Mouse (Mus musculus) forebrain, postnatal 0 days (tissue): ENCODE data around the gene Optc. TPM values are rescaled to one million over a fixed set of nuclear protein-coding genes. Genes with fewer than 3 reads are reported as not detected.
A peak's percentile ranks its signal among the peaks of the same experiment; 100 is the strongest.

Experiments used
- ATAC-seq: fragments of 200-750 bp; cut with Nextera tagmentation; 2 replicates; pipeline ENCODE4 v1.8.0; 2017; ENCODE audit warnings: mild to moderate bottlenecking, moderate library complexity
- DNase-seq: peaks from one replicate; pipeline ENCODE4 v3.0.0-alpha.2; 2015
- H3K27ac ChIP-seq: fragments of 300-500 bp; sonication (generic); 2 replicates; pipeline ENCODE4 v1.5.1; 2014; ENCODE audit warnings: low read depth, mild to moderate bottlenecking, antibody characterized with exemption, low read length, moderate library complexity, mixed read lengths
- H3K27me3 ChIP-seq: fragments of 300-500 bp; sonication (generic); 2 replicates; pipeline ENCODE4 v1.6.1; 2014; ENCODE audit warnings: mild to moderate bottlenecking, low read length, mixed read lengths; ENCODE audit not compliant: insufficient read depth
- H3K36me3 ChIP-seq: fragments of 300-500 bp; sonication (generic); 2 replicates; pipeline ENCODE4 v1.6.1; 2014; ENCODE audit warnings: mild to moderate bottlenecking, moderate library complexity; ENCODE audit not compliant: insufficient read depth
- H3K4me1 ChIP-seq: fragments of 300-500 bp; sonication (generic); 2 replicates; pipeline ENCODE4 v1.6.1; 2014; ENCODE audit warnings: antibody characterized with exemption; ENCODE audit not compliant: insufficient read depth
- H3K4me2 ChIP-seq: fragments of 300-500 bp; sonication (generic); 2 replicates; pipeline ENCODE4 v1.6.1; 2014; ENCODE audit warnings: low read depth, mild to moderate bottlenecking, moderate library complexity
- H3K4me3 ChIP-seq: fragments of 300-500 bp; sonication (generic); 2 replicates; pipeline ENCODE4 v1.5.1; 2014; ENCODE audit warnings: low read depth, low read length, mixed read lengths
- H3K9ac ChIP-seq: fragments of 300-500 bp; sonication (generic); 2 replicates; pipeline ENCODE4 v1.6.1; 2014; ENCODE audit warnings: mild to moderate bottlenecking
- H3K9me3 ChIP-seq: fragments of 300-500 bp; sonication (generic); 2 replicates; pipeline ENCODE4 v1.6.1; 2016; ENCODE audit warnings: low read length
- CTCF ChIP-seq: sonication (generic); IDR thresholded peaks from 2 replicates; pipeline ENCODE4 v1.5.1; 2016; ENCODE audit warnings: antibody characterized with exemption, control low read depth, low read depth
- WGBS: fragments of 180-500 bp; shearing (Covaris S2); extraction: QIAGEN DNeasy Blood & Tissue Kit; methylation state at CpG from one replicate; pipeline ENCODE4 v1.1.7; 2014; 5-methylcytosine and 5-hydroxymethylcytosine counted together
- polyA plus RNA-seq: library from polyadenylated mRNA; unstranded; fragments of >200 nt; fragmentation: Nextera tagmentation; extraction: Ambion mirVana; gene quantifications from 2 replicates; pipeline ENCODE4 v1.2.1, GENCODE M21; 2015
- total RNA-seq: library from RNA; depleted of rRNA; stranded (reverse); fragments of >200 nt; gene quantifications from 2 replicates; pipeline ENCODE4 v1.2.3, GENCODE M21; 2014; rRNA removed

Gene Optc
- total RNA-seq (2.9 and 5.1 TPM in 2 replicates), polyA plus RNA-seq (1.8 and 2.4 TPM in 2 replicates)

GRCm38 (mm10) chr1:133907949-133908658 lies at the start of gene Optc:
Gene Optc, minus strand, starts transcription at chr1:133907999.
- Histone ChIP-seq H3K9ac (peak within 1 kb of the TSS; percentile 68), H3K4me1 (peaks cover 17% of the 10 kb centered on the region), H3K4me2 (peak within 1 kb of the TSS; percentile 96), H3K36me3 (no peaks in the 10 kb centered on the region), H3K4me3 (peak within 1 kb of the TSS; percentile 42), H3K27ac (peak within 1 kb of the TSS; percentile 88), H3K9me3 (no peaks in the 10 kb centered on the region), H3K27me3 (peaks cover 4% of the 10 kb centered on the region; the same call in 1 of the 2 replicates)
- 2% methylated on average over 30 of the region's 30 CpGs for WGBS
- no peak for TF ChIP-seq CTCF
- ATAC-seq (peak; percentile 91), DNase-seq (peak; percentile 89)

DNA sequence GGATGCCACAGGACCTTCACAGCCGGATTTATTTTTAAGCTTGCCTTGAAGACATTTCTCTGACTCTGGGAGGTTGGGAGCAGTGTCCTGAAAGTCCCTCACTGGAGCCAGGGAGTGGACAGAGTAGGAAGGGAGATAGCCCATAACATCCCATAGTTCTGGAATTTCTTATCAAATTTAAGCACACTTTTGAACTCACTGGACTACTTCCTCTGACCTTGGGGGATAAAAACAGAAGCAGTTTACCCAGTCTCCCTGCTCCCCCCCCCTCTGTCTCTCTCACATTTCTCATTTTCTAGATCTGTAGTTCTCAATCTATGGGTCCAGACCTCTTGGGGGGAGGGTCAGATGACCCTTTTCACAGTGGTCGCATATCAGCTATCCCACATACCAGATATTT lies 46.2 kb upstream of the Optc start:
- Histone ChIP-seq H3K4me1 (no peaks in the 10 kb centered on the region), H3K27me3 (no peaks in the 10 kb centered on the region), H3K4me2 (no peak overlapping the region), H3K9me3 (no peaks in the 10 kb centered on the region), H3K9ac (no peak overlapping the region), H3K4me3 (no peak overlapping the region), H3K36me3 (no peaks in the 10 kb centered on the region), H3K27ac (no peak overlapping the region)
- no peak for ATAC-seq
- TF ChIP-seq CTCF: no peak
- no peak for DNase-seq
- WGBS: 82% methylated on average over 2 of the region's 2 CpGs

GRCm38 (mm10) chr1:133953261-133953742 lies 45.5 kb upstream of the Optc start:
- 47% methylated on average over 9 of the region's 9 CpGs for WGBS
- Histone ChIP-seq H3K4me3 (no peak overlapping the region), H3K4me2 (no peak overlapping the region), H3K4me1 (no peaks in the 10 kb centered on the region), H3K9ac (no peak overlapping the region), H3K27me3 (no peaks in the 10 kb centered on the region), H3K9me3 (no peaks in the 10 kb centered on the region), H3K36me3 (no peaks in the 10 kb centered on the region), H3K27ac (no peak overlapping the region)
- ATAC-seq (peak; percentile 3; the same call in 1 of the 2 replicates), DNase-seq (peak; percentile 34)
- TF ChIP-seq CTCF: 0 out of 2 replicates have a peak, but pooled peaks have one; percentile 15

- H3K4me2 ChIP-seq: no peak overlapping the region
Measured at GRCm38 (mm10) chr1:133951598-133951997, 43.8 kb upstream of the Optc start.

DNA sequence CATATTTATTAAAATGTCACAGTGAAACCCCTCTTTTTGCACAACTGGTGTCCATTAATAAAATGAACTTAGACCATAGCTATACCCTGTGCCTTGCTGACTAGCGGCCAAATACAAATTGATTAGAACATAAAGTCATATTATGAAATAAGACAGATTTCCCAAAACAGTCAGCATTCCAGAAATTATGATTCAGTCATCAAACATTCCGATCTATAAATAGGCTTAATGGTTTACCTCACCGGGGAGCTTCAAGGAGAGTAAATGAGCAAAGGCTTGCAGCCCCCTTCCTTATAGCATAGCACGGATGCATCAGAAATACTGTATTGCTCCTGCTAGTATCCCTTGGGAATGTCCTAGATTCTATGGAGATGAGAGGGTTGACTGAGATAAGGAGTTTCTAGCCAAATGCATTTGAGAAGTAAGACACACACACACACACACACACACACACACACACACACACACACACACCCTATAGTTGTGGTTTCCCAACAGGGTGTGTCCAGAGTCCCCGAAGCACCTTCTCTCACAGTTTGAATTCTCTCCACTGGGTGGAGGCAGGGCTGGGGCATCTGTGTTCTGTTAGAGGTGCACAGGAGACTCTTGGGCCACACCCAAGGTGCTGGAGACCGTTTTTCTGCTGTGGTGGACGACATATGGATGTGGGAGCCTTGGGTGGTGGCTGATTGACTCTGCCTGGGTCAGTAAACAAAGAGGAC lies 42.4 kb upstream of the Optc start:
- 74% methylated on average over 7 of the region's 7 CpGs for WGBS
- Histone ChIP-seq H3K9me3 (no peaks in the 10 kb centered on the region), H3K27me3 (no peaks in the 10 kb centered on the region), H3K4me1 (no peaks in the 10 kb centered on the region), H3K4me3 (no peak overlapping the region), H3K36me3 (no peaks in the 10 kb centered on the region), H3K4me2 (no peak overlapping the region), H3K9ac (no peak overlapping the region), H3K27ac (no peak overlapping the region)
- ATAC-seq (no peak), DNase-seq (no peak)
- no peak for TF ChIP-seq CTCF

More at GRCm38 (mm10) chr1:133951598-133951997, 43.8 kb upstream of the Optc start:
- no peak overlapping the region for H3K27ac ChIP-seq
- no peaks in the 10 kb centered on the region for H3K4me1 ChIP-seq
- H3K9ac ChIP-seq: no peak overlapping the region
- no peak for TF ChIP-seq CTCF
- H3K9me3 ChIP-seq: no peaks in the 10 kb centered on the region
- no peak overlapping the region for H3K4me3 ChIP-seq
- ATAC-seq (no peak), DNase-seq (no peak)
- WGBS: 61% methylated on average over 6 of the region's 6 CpGs
- H3K27me3 ChIP-seq: no peaks in the 10 kb centered on the region
- H3K36me3 ChIP-seq: no peaks in the 10 kb centered on the region

GRCm38 (mm10) chr1:133945106-133945505 lies 37.3 kb upstream of the Optc start:
- WGBS: 83% methylated on average over 3 of the region's 3 CpGs
- Histone ChIP-seq H3K27me3 (no peaks in the 10 kb centered on the region), H3K27ac (no peak overlapping the region), H3K9ac (no peak overlapping the region), H3K4me3 (no peak overlapping the region), H3K9me3 (no peaks in the 10 kb centered on the region), H3K4me2 (no peak overlapping the region), H3K4me1 (no peaks in the 10 kb centered on the region), H3K36me3 (no peaks in the 10 kb centered on the region)
- no peak for TF ChIP-seq CTCF
- no peak for ATAC-seq
- DNase-seq: no peak

DNA sequence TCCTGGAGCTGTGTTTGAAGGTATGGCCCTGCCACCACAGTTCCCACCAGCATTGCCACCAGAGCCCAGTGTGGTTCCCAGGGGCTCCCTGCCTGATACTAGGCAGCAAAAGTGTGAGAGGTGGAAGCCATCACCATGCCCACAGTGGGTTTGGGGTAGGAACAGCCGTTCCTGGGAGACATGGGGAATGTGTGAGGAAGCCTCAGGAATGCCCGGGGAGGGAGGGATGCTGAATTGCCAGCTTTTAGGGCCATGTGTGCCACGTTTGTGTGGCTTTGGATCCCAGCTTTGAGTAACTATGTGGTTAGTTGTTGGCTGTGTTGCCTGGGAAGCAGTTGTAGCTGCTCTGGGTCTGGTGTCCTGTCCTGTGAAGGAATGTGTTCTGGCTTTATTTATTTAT lies 34.1 kb upstream of the Optc start:
- no peak overlapping the region for H3K4me2 ChIP-seq
- H3K36me3 ChIP-seq: no peaks in the 10 kb centered on the region
- H3K27ac ChIP-seq: no peak overlapping the region
- no peak overlapping the region for H3K4me3 ChIP-seq
- ATAC-seq: no peak
- no peak overlapping the region for H3K9ac ChIP-seq
- 74% methylated on average over 3 of the region's 3 CpGs for WGBS
- no peaks in the 10 kb centered on the region for H3K27me3 ChIP-seq
- no peaks in the 10 kb centered on the region for H3K9me3 ChIP-seq
- H3K4me1 ChIP-seq: no peaks in the 10 kb centered on the region
- TF ChIP-seq CTCF: no peak
- DNase-seq: no peak
